Mouse (Mus musculus) heart, adult 10 weeks (tissue): ENCODE data around the gene Rhobtb1. TPM values are rescaled to one million over a fixed set of nuclear protein-coding genes. Genes with fewer than 3 reads are reported as not detected.

Experiments used
- polyA plus RNA-seq: library from polyadenylated mRNA; stranded (reverse); fragments of 350-450 nt; fragmentation: Illumina TruSeq; extraction: RNeasy Lipid Tissue Mini Kit (QIAGEN cat#74804); gene quantifications from one replicate; pipeline ENCODE4 v1.2.3, GENCODE M21; 2014; ENCODE audit warnings: low read depth, low replicate concordance

Rhobtb1 gene
- polyA plus RNA-seq: 89.7 TPM

GRCm38 (mm10) chr10:69151045-69151444 is at the start of gene Rhobtb1:
Rhobtb1 (plus strand) TSS chr10:69151434.

GRCm38 (mm10) chr10:69212542-69213440 is 61.6 kb downstream of the Rhobtb1 start, which contains the start of gene A930033H14Rik:
A930033H14Rik (minus strand) TSS chr10:69213098.

Other genes with a start within 250 kb of the Rhobtb1 start
- 1.1 TPM for gene A930033H14Rik, start 61.7 kb downstream of the Rhobtb1 start, polyA plus RNA-seq
- gene Cdk1, start 201.5 kb downstream of the Rhobtb1 start, polyA plus RNA-seq: 1.2 TPM
- gene Ank3, start 247.3 kb downstream of the Rhobtb1 start, polyA plus RNA-seq: 38.4 TPM